Comparison of ENCODE assay signal across 26 mouse cellular contexts in the genomic region with DNA sequence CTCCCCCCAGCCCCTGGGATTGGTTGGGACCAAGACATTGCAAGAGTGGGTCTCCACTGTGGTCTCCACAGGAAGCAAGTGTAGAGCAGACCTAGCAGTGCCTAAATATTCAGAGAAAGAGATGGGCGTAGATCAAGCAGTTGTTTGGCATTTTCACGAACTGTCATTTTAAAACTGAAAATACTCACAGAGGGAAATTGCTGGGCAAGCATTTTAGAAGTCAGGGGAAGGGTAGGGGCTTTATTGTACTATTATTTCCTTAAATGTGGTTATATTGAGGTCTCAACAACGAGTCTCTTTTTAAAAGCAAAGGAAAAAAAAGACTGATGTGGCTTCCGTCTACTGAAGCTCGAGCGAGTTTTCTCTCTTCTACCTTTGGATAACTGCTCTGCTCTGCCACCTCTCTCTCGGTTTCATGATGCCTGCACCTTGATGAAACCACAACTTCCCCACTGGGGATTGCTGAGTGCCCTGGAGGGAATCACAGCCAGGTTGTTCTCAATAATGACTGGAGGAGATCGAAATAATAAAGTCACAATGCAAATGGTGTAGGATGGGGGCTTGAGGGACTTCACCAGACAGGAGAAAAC. TPM values are rescaled to one million over a fixed set of nuclear protein-coding genes. Genes with fewer than 3 reads are reported as not detected.
DNase-seq lines count a peak whose midpoint lies in the region; TF ChIP-seq lines count a peak whose summit lies in the region.
"Had no signal": no experiment of that assay in that cellular context is flagged by ENCODE, and none has a peak within 500 bp of the region (broad histone marks: within the 10 kb centered on the region; RNA-seq: fewer than 3 reads in every experiment).

No protein-coding gene starts in this region.

- TF ChIP-seq POLR2A in CH12.LX (IDR thresholded peaks at IDR 0.05; ENCODE audit: low read depth, low read length): no peak

- no peaks in the 10 kb centered on the region for H3K36me3 ChIP-seq in CH12.LX (replicated peaks in 1 of 2; ENCODE audit: control insufficient read depth in 1 of 2, insufficient read depth in 1 of 2, low read length in 1 of 2)
- no peaks in the 10 kb centered on the region for H3K36me3 ChIP-seq in splenic B cell, adult 2 months (ENCODE audit: control insufficient read depth, insufficient read depth, low read length, poor library complexity, severe bottlenecking)
- H3K36me3 ChIP-seq: embryonic facial prominence, embryonic 13.5 days; embryonic facial prominence, embryonic 15.5 days; forebrain, embryonic 10.5 days; forebrain, embryonic 12.5 days had no signal

- TF ChIP-seq EP300 in CH12.LX (IDR thresholded peaks at IDR 0.05; ENCODE audit: low read length): peak; percentile 80

- no peak overlapping the region for H3K4me3 ChIP-seq in CH12.LX (replicated peaks in 1 of 3; ENCODE audit: low read depth in 2 of 3, low read length in 2 of 3, poor library complexity in 1 of 3)
- H3K4me3 ChIP-seq: embryonic facial prominence, embryonic 13.5 days; embryonic facial prominence, embryonic 15.5 days; erythroblast, embryonic 14.5 days; forebrain, embryonic 10.5 days; forebrain, embryonic 12.5 days had no signal

- peak; percentile 37 to 55 for DNase-seq in B cell, adult 2 months
- peak; percentile 91 for DNase-seq in CH12.LX (ENCODE audit: extremely low read depth)
- DNase-seq in splenic B cell, adult 2 months (ENCODE audit: low read depth, low spot score): peak; percentile 62
- no peak for DNase-seq in layer of hippocampus, adult 9-10 months (ENCODE audit: low spot score)
- no peak for DNase-seq in right cerebral cortex, postnatal 4 days
- no peak for DNase-seq in urinary bladder, adult 2 months (ENCODE audit: low spot score)
- DNase-seq: adrenal gland, adult 2 months; adrenal gland, postnatal 10 days; adrenal gland, postnatal 25 days; cerebellum, adult 11 months; cerebellum, adult 18-20 months; cerebellum, adult 8-10 months; cerebellum, adult 9-11 months; cerebellum, postnatal 14 days; cerebellum, postnatal 36 days; embryo, embryonic 11 days had no signal

- peaks cover 8% of the 10 kb centered on the region for H3K9me3 ChIP-seq in CH12.LX (replicated peaks; ENCODE audit: low read length)
- H3K9me3 ChIP-seq: embryonic facial prominence, embryonic 13.5 days; embryonic facial prominence, embryonic 15.5 days; forebrain, embryonic 10.5 days; forebrain, embryonic 12.5 days had no signal

- peaks cover 11% of the 10 kb centered on the region for H3K27me3 ChIP-seq in CH12.LX (replicated peaks)
- no peaks in the 10 kb centered on the region for H3K27me3 ChIP-seq in splenic B cell, adult 2 months (ENCODE audit: control insufficient read depth, insufficient read depth, low read length, poor library complexity, severe bottlenecking)
- H3K27me3 ChIP-seq: embryonic facial prominence, embryonic 13.5 days; embryonic facial prominence, embryonic 15.5 days; forebrain, embryonic 12.5 days had no signal

- no peak for TF ChIP-seq CTCF in CH12.LX (conservative IDR thresholded peaks at IDR 0.05 in 1 of 2, IDR thresholded peaks at IDR 0.05 in 1 of 2; ENCODE audit: low read depth in 2 of 2, low read length in 2 of 2)

- no peak overlapping the region for H3K9ac ChIP-seq in CH12.LX (ENCODE audit: insufficient read depth, low read depth)
- H3K9ac ChIP-seq: embryonic facial prominence, embryonic 13.5 days; embryonic facial prominence, embryonic 15.5 days; forebrain, embryonic 12.5 days had no signal

- H3K4me2 ChIP-seq in CH12.LX (ENCODE audit: insufficient read depth, low read depth, poor library complexity, severe bottlenecking): peak overlapping the region; percentile 48
- H3K4me2 ChIP-seq: embryonic facial prominence, embryonic 13.5 days; embryonic facial prominence, embryonic 15.5 days; forebrain, embryonic 12.5 days had no signal

- dilution Hi-C loops in CH12.LX (cut with MboI; ENCODE audit: extremely low pct_ligation_motif_present, extremely low pct_unique_long_range_greater_than_20kb, low sequenced_read_pairs): no loop called here

- H3K79me2 ChIP-seq in CH12.LX (replicated peaks; ENCODE audit: control insufficient read depth, extremely low read depth, insufficient read depth, poor library complexity, severe bottlenecking): no peaks in the 10 kb centered on the region

- H3K4me1 ChIP-seq in CH12.LX (ENCODE audit: control insufficient read depth in 1 of 2, insufficient read depth in 2 of 2): peaks cover 34 to 59% of the 10 kb centered on the region in 2 experiments
- H3K4me1 ChIP-seq: embryonic facial prominence, embryonic 15.5 days; forebrain, embryonic 10.5 days; forebrain, embryonic 12.5 days had no signal

- H3K27ac ChIP-seq in CH12.LX (ENCODE audit: insufficient read depth, low read depth): no peak overlapping the region
- H3K27ac ChIP-seq: embryonic facial prominence, embryonic 13.5 days; embryonic facial prominence, embryonic 15.5 days; forebrain, embryonic 10.5 days; forebrain, embryonic 12.5 days had no signal

- in situ Hi-C loops in CH12.LX (cut with MboI; ENCODE audit: low pct_ligation_motif_present, low pct_unique_long_range_greater_than_20kb, low sequenced_read_pairs): loop anchor here (10.0 kb wide), 1 partner anchor 86 kb away; no protein-coding TSS in a partner anchor

- no peak for TF ChIP-seq RAD21 in CH12.LX (IDR thresholded peaks at IDR 0.05; ENCODE audit: low read depth, low read length)

TF ChIP-seq in CH12.LX, 34 proteins besides CTCF, POLR2A, EP300 and RAD21:
- TF ChIP-seq SIN3A (IDR thresholded peaks at IDR 0.05; ENCODE audit: low read length) (peak; percentile 59), MAFK (IDR thresholded peaks at IDR 0.05; ENCODE audit: insufficient replicate concordance, low read length) (peak; percentile 96), CHD2 (IDR thresholded peaks at IDR 0.05; ENCODE audit: low read length) (peak; percentile 50; the same call in 1 of the 2 replicates), ZNF384 (IDR thresholded peaks at IDR 0.05; ENCODE audit: low read depth, low read length) (peak; percentile 64; the same call in 1 of the 2 replicates), MEF2A (IDR thresholded peaks at IDR 0.05; ENCODE audit: borderline replicate concordance, low read depth, low read length) (0 out of 2 replicates have a peak, but pooled peaks have one; percentile 9), JUN (IDR thresholded peaks at IDR 0.05; ENCODE audit: insufficient read depth, low read depth, low read length) (no peak), CHD1 (IDR thresholded peaks at IDR 0.05; ENCODE audit: low read depth, low read length) (no peak), ETS1 (conservative IDR thresholded peaks at IDR 0.05; ENCODE audit: low read depth, low read length) (peak; percentile 40), TCF12 (IDR thresholded peaks at IDR 0.05; ENCODE audit: low read depth, low read length) (peak; percentile 26; the same call in 1 of the 2 replicates), MYC (IDR thresholded peaks at IDR 0.05; ENCODE audit: low read depth, low read length) (peak; percentile 57; the same call in 1 of the 2 replicates), SMC3 (IDR thresholded peaks at IDR 0.05; ENCODE audit: low read depth, low read length) (no peak), IRF4 (IDR thresholded peaks at IDR 0.05; ENCODE audit: low read depth, low read length) (peak; percentile 45), MAX (IDR thresholded peaks at IDR 0.05; ENCODE audit: low read length) (0 out of 2 replicates have a peak, but pooled peaks have one; percentile 12), JUND (conservative IDR thresholded peaks at IDR 0.05; ENCODE audit: low read depth, low read length) (0 out of 2 replicates have a peak, but pooled peaks have one; percentile 17), MXI1 (IDR thresholded peaks at IDR 0.05; ENCODE audit: low read depth, low read length) (peak; percentile 43; the same call in 1 of the 2 replicates), UBTF (IDR thresholded peaks at IDR 0.05; ENCODE audit: low read depth, low read length) (no peak), RCOR1 (conservative IDR thresholded peaks at IDR 0.05; ENCODE audit: low read depth, low read length) (peak; percentile 88), USF1 (IDR thresholded peaks at IDR 0.05; ENCODE audit: low read depth, low read length) (no peak)

RNA-seq across cellular contexts. Expression of a gene that starts 21.2 kb away (rescaled TPM):
- 0.25 and 0.42 TPM in 2 replicates for total RNA-seq in CH12.LX (2012; rRNA removed)
- total RNA-seq in CH12.LX (2014; rRNA removed): 0.11 TPM in 1 of 2 replicates, not detected in the other
- polyA plus RNA-seq in CH12.LX (2012; ENCODE audit: insufficient read length, low read depth): 3.0 and 3.2 TPM in 2 replicates
- polyA plus RNA-seq in urinary bladder, adult 2 months (2012; rRNA removed): 11.7 and 12.5 TPM in 2 replicates
- total RNA-seq: adrenal gland, adult 2 months; common myeloid progenitor, adult 5-6 weeks; MEL had no signal
- polyA plus RNA-seq: C2C12; CD4-positive, CD25-positive, alpha-beta regulatory T cell, adult 4 months; embryonic facial prominence, embryonic 11.5 days; embryonic facial prominence, embryonic 13.5 days; embryonic facial prominence, embryonic 15.5 days; erythroblast, embryonic 14.5 days; forebrain, embryonic 10.5 days; forebrain, embryonic 12.5 days had no signal

Comparison
In these comparisons a context has a peak if more than half of its experiments do, and no peak if none do; other contexts are left out.
1. DNase-seq: peak in B cell, adult 2 months (2 of 2), CH12.LX (single experiment) and splenic B cell, adult 2 months (single experiment); none in layer of hippocampus, adult 9-10 months (single experiment), right cerebral cortex, postnatal 4 days (single experiment) and urinary bladder, adult 2 months (single experiment).